Comparison of ENCODE assay signal across 20 mouse cellular contexts in the genomic region with DNA sequence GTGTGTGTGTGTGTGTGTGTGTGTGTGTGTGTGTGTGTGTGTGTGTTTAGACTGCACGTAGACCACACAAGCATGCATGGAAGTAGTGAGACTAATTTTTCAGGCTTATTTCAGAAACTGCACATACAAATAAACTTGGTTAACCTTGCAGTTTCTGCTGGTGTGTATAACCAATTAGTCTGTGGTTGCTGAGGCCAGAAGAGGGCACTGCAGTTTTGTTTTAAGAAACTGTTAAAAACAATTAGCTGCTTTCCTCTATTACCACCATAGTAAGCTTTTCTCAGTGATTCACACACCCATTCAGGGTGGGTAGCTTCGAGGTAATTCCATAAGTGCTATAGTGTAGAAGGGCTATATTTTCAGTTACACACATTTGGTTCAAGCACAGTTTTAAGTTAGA. TPM values are rescaled to one million over a fixed set of nuclear protein-coding genes. Genes with fewer than 3 reads are reported as not detected.
DNase-seq lines count a peak whose midpoint lies in the region; ATAC-seq and TF ChIP-seq lines count a peak whose summit lies in the region.
"Had no signal": no experiment of that assay in that cellular context is flagged by ENCODE, and none has a peak within 500 bp of the region (broad histone marks: within the 10 kb centered on the region; RNA-seq: fewer than 3 reads in every experiment).

No protein-coding gene starts in this region.

- peaks cover 7% of the 10 kb centered on the region; the same call in 1 of the 2 replicates for H3K36me3 ChIP-seq in forebrain, postnatal 0 days (ENCODE audit: insufficient read depth)
- peaks cover 15% of the 10 kb centered on the region for H3K36me3 ChIP-seq in forebrain, embryonic 13.5 days (ENCODE audit: poor library complexity, severe bottlenecking)
- peaks cover 6% of the 10 kb centered on the region; the same call in 1 of the 2 replicates for H3K36me3 ChIP-seq in kidney, postnatal 0 days (ENCODE audit: insufficient read depth, low read length)
- peaks cover 6% of the 10 kb centered on the region; the same call in 1 of the 2 replicates for H3K36me3 ChIP-seq in kidney, embryonic 16.5 days (ENCODE audit: insufficient read depth, low read length)
- H3K36me3 ChIP-seq in midbrain, embryonic 14.5 days (ENCODE audit: control insufficient read depth, insufficient read depth, low read length): peaks cover 17% of the 10 kb centered on the region
- 0 out of 2 replicates have a peak, but pooled peaks cover 8% of the 10 kb centered on the region for H3K36me3 ChIP-seq in midbrain, embryonic 16.5 days (ENCODE audit: control insufficient read depth, insufficient read depth, low read length)
- no peaks in the 10 kb centered on the region for H3K36me3 ChIP-seq in splenic B cell, adult 2 months (ENCODE audit: control insufficient read depth, insufficient read depth, low read length, poor library complexity, severe bottlenecking)

- WGBS in forebrain, postnatal 0 days: 88% methylated on average over 2 of the region's 2 CpGs
- 83% methylated on average over 2 of the region's 2 CpGs for whole genome bisulfite sequencing in forebrain, embryonic 13.5 days
- 94% methylated on average over 2 of the region's 2 CpGs for WGBS in kidney, postnatal 0 days
- 98% methylated on average over 2 of the region's 2 CpGs for WGBS in kidney, embryonic 16.5 days
- WGBS in midbrain, embryonic 14.5 days: 94% methylated on average over 2 of the region's 2 CpGs
- WGBS in midbrain, embryonic 16.5 days: 99% methylated on average over 2 of the region's 2 CpGs

- peak; percentile 47 for TF ChIP-seq CTCF in forebrain, postnatal 0 days (IDR thresholded peaks at IDR 0.05; ENCODE audit: low read depth)
- peak; percentile 59 for TF ChIP-seq CTCF in kidney, postnatal 0 days (IDR thresholded peaks at IDR 0.05; ENCODE audit: low read depth)

- H3K4me3 ChIP-seq in forebrain, postnatal 0 days (ENCODE audit: low read depth, low read length): no peak overlapping the region
- H3K4me3 ChIP-seq in forebrain, embryonic 13.5 days: no peak overlapping the region
- no peak overlapping the region for H3K4me3 ChIP-seq in kidney, postnatal 0 days (replicated peaks; ENCODE audit: low read depth, low read length)
- H3K4me3 ChIP-seq in kidney, embryonic 16.5 days (ENCODE audit: low read length): no peak overlapping the region
- H3K4me3 ChIP-seq in midbrain, embryonic 14.5 days (replicated peaks; ENCODE audit: low read depth, low read length): no peak overlapping the region
- no peak overlapping the region for H3K4me3 ChIP-seq in midbrain, embryonic 16.5 days (ENCODE audit: low read depth, low read length)
- H3K4me3 ChIP-seq: forebrain, embryonic 15.5 days; heart, embryonic 10.5 days had no signal

- peak; percentile 32 for ATAC-seq in forebrain, postnatal 0 days
- no peak for ATAC-seq in forebrain, embryonic 13.5 days
- ATAC-seq in kidney, postnatal 0 days (replicated peaks; ENCODE audit: low FRiP score, low read depth): no peak
- no peak for ATAC-seq in kidney, embryonic 16.5 days (ENCODE audit: low FRiP score, low TSS enrichment)
- ATAC-seq in midbrain, embryonic 14.5 days (ENCODE audit: low FRiP score, low TSS enrichment): no peak
- ATAC-seq in midbrain, embryonic 16.5 days: no peak
- ATAC-seq: forebrain, embryonic 15.5 days; intestine, embryonic 16.5 days had no signal

- H3K9me3 ChIP-seq in forebrain, postnatal 0 days (ENCODE audit: low read length): no peaks in the 10 kb centered on the region
- no peaks in the 10 kb centered on the region for H3K9me3 ChIP-seq in forebrain, embryonic 13.5 days (replicated peaks)
- no peaks in the 10 kb centered on the region for H3K9me3 ChIP-seq in kidney, postnatal 0 days (replicated peaks; ENCODE audit: low read length)
- no peaks in the 10 kb centered on the region for H3K9me3 ChIP-seq in kidney, embryonic 16.5 days (ENCODE audit: low read length)
- H3K9me3 ChIP-seq in midbrain, embryonic 14.5 days (ENCODE audit: control insufficient read depth, low read length): no peaks in the 10 kb centered on the region
- H3K9me3 ChIP-seq in midbrain, embryonic 16.5 days (replicated peaks; ENCODE audit: control insufficient read depth, low read length, poor library complexity, severe bottlenecking): no peaks in the 10 kb centered on the region
- H3K9me3 ChIP-seq: forebrain, embryonic 15.5 days; heart, embryonic 10.5 days had no signal

- no peak overlapping the region for H3K9ac ChIP-seq in forebrain, postnatal 0 days
- H3K9ac ChIP-seq in forebrain, embryonic 13.5 days: no peak overlapping the region
- H3K9ac ChIP-seq in kidney, postnatal 0 days (ENCODE audit: low read depth, low read length): no peak overlapping the region
- H3K9ac ChIP-seq in kidney, embryonic 16.5 days (replicated peaks; ENCODE audit: low read length): no peak overlapping the region
- H3K9ac ChIP-seq in midbrain, embryonic 14.5 days (replicated peaks; ENCODE audit: low read length): no peak overlapping the region
- no peak overlapping the region for H3K9ac ChIP-seq in midbrain, embryonic 16.5 days (ENCODE audit: low read depth, low read length)
- H3K9ac ChIP-seq: forebrain, embryonic 15.5 days; liver, embryonic 14.5 days had no signal

- no peaks in the 10 kb centered on the region for H3K4me1 ChIP-seq in forebrain, postnatal 0 days (ENCODE audit: insufficient read depth)
- H3K4me1 ChIP-seq in forebrain, embryonic 13.5 days: no peaks in the 10 kb centered on the region
- no peaks in the 10 kb centered on the region for H3K4me1 ChIP-seq in kidney, postnatal 0 days (replicated peaks; ENCODE audit: insufficient read depth, low read length)
- no peaks in the 10 kb centered on the region for H3K4me1 ChIP-seq in kidney, embryonic 16.5 days (ENCODE audit: insufficient read depth, low read length)
- H3K4me1 ChIP-seq in midbrain, embryonic 14.5 days (ENCODE audit: control insufficient read depth, insufficient read depth, low read length): no peaks in the 10 kb centered on the region
- H3K4me1 ChIP-seq in midbrain, embryonic 16.5 days (ENCODE audit: control insufficient read depth, insufficient read depth, low read length): no peaks in the 10 kb centered on the region
- H3K4me1 ChIP-seq: forebrain, embryonic 15.5 days; heart, embryonic 10.5 days had no signal

- no peak overlapping the region for H3K27ac ChIP-seq in forebrain, postnatal 0 days (ENCODE audit: low read depth, low read length)
- H3K27ac ChIP-seq in forebrain, embryonic 13.5 days: no peak overlapping the region
- H3K27ac ChIP-seq in kidney, postnatal 0 days: no peak overlapping the region
- no peak overlapping the region for H3K27ac ChIP-seq in kidney, embryonic 16.5 days (ENCODE audit: low read length)
- no peak overlapping the region for H3K27ac ChIP-seq in midbrain, embryonic 14.5 days (replicated peaks; ENCODE audit: low read depth, low read length)
- H3K27ac ChIP-seq in midbrain, embryonic 16.5 days (ENCODE audit: low read length): no peak overlapping the region
- H3K27ac ChIP-seq: forebrain, embryonic 15.5 days; heart, embryonic 10.5 days; liver, embryonic 14.5 days had no signal

- peak; percentile 31 for DNase-seq in forebrain, postnatal 0 days
- peak; percentile 42 for DNase-seq in kidney, postnatal 0 days (ENCODE audit: low spot score)
- DNase-seq in midbrain, embryonic 14.5 days: peak; percentile 38
- DNase-seq in splenic B cell, adult 2 months (ENCODE audit: low read depth, low spot score): peak; percentile 48
- no peak for DNase-seq in ovary, postnatal 14 days (ENCODE audit: low spot score)
- DNase-seq: adrenal gland, postnatal 10 days; cerebellum, adult 9-10 months; thymus, postnatal 4 days had no signal

- H3K27me3 ChIP-seq in forebrain, postnatal 0 days (ENCODE audit: insufficient read depth, low read length): no peaks in the 10 kb centered on the region
- H3K27me3 ChIP-seq in forebrain, embryonic 13.5 days: no peaks in the 10 kb centered on the region
- no peaks in the 10 kb centered on the region for H3K27me3 ChIP-seq in kidney, postnatal 0 days (ENCODE audit: insufficient read depth, low read length)
- H3K27me3 ChIP-seq in kidney, embryonic 16.5 days (ENCODE audit: insufficient read depth, low read length): no peaks in the 10 kb centered on the region
- H3K27me3 ChIP-seq in midbrain, embryonic 14.5 days (ENCODE audit: control insufficient read depth, insufficient read depth, low read length): no peaks in the 10 kb centered on the region
- no peaks in the 10 kb centered on the region for H3K27me3 ChIP-seq in midbrain, embryonic 16.5 days (ENCODE audit: control insufficient read depth, insufficient read depth, low read depth, low read length)
- no peaks in the 10 kb centered on the region for H3K27me3 ChIP-seq in splenic B cell, adult 2 months (ENCODE audit: control insufficient read depth, insufficient read depth, low read length, poor library complexity, severe bottlenecking)
- H3K27me3 ChIP-seq: forebrain, embryonic 15.5 days had no signal

- no peak overlapping the region for H3K4me2 ChIP-seq in forebrain, postnatal 0 days (ENCODE audit: low read depth)
- no peak overlapping the region for H3K4me2 ChIP-seq in forebrain, embryonic 13.5 days
- no peak overlapping the region for H3K4me2 ChIP-seq in kidney, postnatal 0 days (ENCODE audit: low read length)
- no peak overlapping the region for H3K4me2 ChIP-seq in kidney, embryonic 16.5 days (replicated peaks; ENCODE audit: low read depth, low read length)
- no peak overlapping the region for H3K4me2 ChIP-seq in midbrain, embryonic 14.5 days (ENCODE audit: low read length)
- H3K4me2 ChIP-seq in midbrain, embryonic 16.5 days (ENCODE audit: low read length): no peak overlapping the region
- H3K4me2 ChIP-seq: forebrain, embryonic 15.5 days had no signal

RNA-seq across cellular contexts. Expression of a gene that starts 23.5 kb away (rescaled TPM):
- total RNA-seq in forebrain, postnatal 0 days (2014; rRNA removed): 0.23 and 0.24 TPM in 2 replicates
- polyA plus RNA-seq in forebrain, postnatal 0 days (2015; fragmentation: Nextera tagmentation; extraction: Ambion mirVana): 0.12 and 0.13 TPM in 2 replicates
- polyA plus RNA-seq in forebrain, embryonic 13.5 days (2015; fragmentation: Nextera tagmentation; extraction: Ambion mirVana): 0.09 TPM in 1 of 2 replicates, not detected in the other
- polyA plus RNA-seq in kidney, postnatal 0 days (2015; fragmentation: Nextera tagmentation; extraction: Ambion mirVana): 0.16 and 0.18 TPM in 2 replicates
- 0.42 and 0.62 TPM in 2 replicates for polyA plus RNA-seq in kidney, embryonic 16.5 days (2015; fragmentation: Nextera tagmentation; extraction: Ambion mirVana)
- polyA plus RNA-seq in midbrain, embryonic 14.5 days (2014; fragmentation: Nextera tagmentation; extraction: Ambion mirVana): 0.08 and 0.18 TPM in 2 replicates
- polyA plus RNA-seq in midbrain, embryonic 16.5 days (2015; fragmentation: Nextera tagmentation; extraction: Ambion mirVana): 0.17 and 0.18 TPM in 2 replicates
- total RNA-seq: ES-E14; hematopoietic stem cell, adult 5-6 weeks; neutrophil, adult 5-6 weeks had no signal
- polyA plus RNA-seq: heart, embryonic 10.5 days; limb, embryonic 11.5 days; spleen, adult 2 months had no signal
